Mouse (Mus musculus) intestine, embryonic 14.5 days (tissue): Measurements from ENCODE around the gene Cdc42bpg. TPM values are rescaled to one million over a fixed set of nuclear protein-coding genes. Genes with fewer than 3 reads are reported as not detected.
A peak's percentile ranks its signal among the peaks of the same experiment; 100 is the strongest.

Experiments used
- ATAC-seq: fragments of 200-750 bp; cut with Nextera tagmentation; replicated peaks from 2 replicates; pipeline ENCODE4 v1.8.0; 2017; ENCODE audit warnings: low read depth, moderate number of reproducible peaks, moderate TSS enrichment, moderate library complexity; ENCODE audit not compliant: low FRiP score, low TSS enrichment
- DNase-seq: peaks from one replicate; pipeline ENCODE4 v3.0.0-alpha.2; 2018; ENCODE audit warnings: low spot score
- H3K27ac ChIP-seq: fragments of 300-500 bp; sonication (generic); 2 replicates; pipeline ENCODE4 v1.5.1; 2014; ENCODE audit warnings: low read depth, mild to moderate bottlenecking, control low read depth
- H3K27me3 ChIP-seq: fragments of 300-500 bp; sonication (generic); replicated peaks from 2 replicates; pipeline ENCODE4 v1.6.1; 2014; ENCODE audit warnings: low read length, control low read depth; ENCODE audit not compliant: control insufficient read depth, insufficient read depth
- H3K36me3 ChIP-seq: fragments of 300-500 bp; sonication (generic); 2 replicates; pipeline ENCODE4 v1.6.1; 2014; ENCODE audit warnings: low read length, control low read depth; ENCODE audit not compliant: control insufficient read depth, insufficient read depth
- H3K4me1 ChIP-seq: fragments of 300-500 bp; sonication (generic); replicated peaks from 2 replicates; pipeline ENCODE4 v1.6.1; 2014; ENCODE audit warnings: low read length, control low read depth, mixed read lengths; ENCODE audit not compliant: control insufficient read depth, insufficient read depth
- H3K4me2 ChIP-seq: fragments of 300-500 bp; sonication (generic); 2 replicates; pipeline ENCODE4 v1.6.1; 2014; ENCODE audit warnings: low read length
- H3K4me3 ChIP-seq: fragments of 300-500 bp; sonication (generic); 2 replicates; pipeline ENCODE4 v1.5.1; 2014; ENCODE audit warnings: low read depth, low read length, control low read depth, mixed read lengths
- H3K9ac ChIP-seq: fragments of 300-500 bp; sonication (generic); 2 replicates; pipeline ENCODE4 v1.6.1; 2014; ENCODE audit warnings: mild to moderate bottlenecking, low read length
- H3K9me3 ChIP-seq: fragments of 300-500 bp; sonication (generic); 2 replicates; pipeline ENCODE4 v1.6.1; 2016; ENCODE audit warnings: low read length, control low read depth; ENCODE audit not compliant: control insufficient read depth
- WGBS: fragments of 180-500 bp; shearing (Covaris S2); extraction: QIAGEN DNeasy Blood & Tissue Kit; methylation state at CpG from one replicate; pipeline ENCODE4 v1.1.7; 2014; 5-methylcytosine and 5-hydroxymethylcytosine counted together
- polyA plus RNA-seq: library from polyadenylated mRNA; unstranded; fragments of >200 nt; fragmentation: Nextera tagmentation; extraction: Ambion mirVana; gene quantifications from 2 replicates; pipeline ENCODE4 v1.2.1, GENCODE M21; 2014

The Cdc42bpg gene
- polyA plus RNA-seq, 1 experiment from 2014 or later: 1.5 TPM

DNA sequence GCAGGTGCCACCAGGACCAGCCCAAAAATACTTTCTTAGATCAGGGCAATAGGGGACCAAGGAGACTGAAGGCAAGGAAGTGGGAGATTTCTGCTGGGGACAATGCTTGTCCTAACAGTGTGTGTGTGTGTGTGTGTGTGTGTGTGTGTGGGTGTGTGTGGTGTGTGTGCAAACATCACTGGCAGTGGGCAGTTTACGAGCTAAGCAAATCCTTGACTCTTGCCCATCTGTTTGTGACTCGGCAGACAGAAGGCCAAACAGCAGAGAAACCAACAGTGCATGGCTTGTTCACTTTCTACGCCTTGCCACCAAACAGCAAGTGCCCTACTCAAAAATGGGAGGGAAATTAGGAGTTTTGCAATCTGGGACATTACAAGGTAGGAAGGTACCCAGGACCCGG is 32.7 kb upstream of the Cdc42bpg start:
- Histone ChIP-seq H3K9ac (no peak overlapping the region), H3K4me3 (no peak overlapping the region), H3K4me2 (no peak overlapping the region), H3K4me1 (peaks cover 24% of the 10 kb centered on the region), H3K36me3 (no peaks in the 10 kb centered on the region), H3K9me3 (no peaks in the 10 kb centered on the region), H3K27ac (no peak overlapping the region), H3K27me3 (0 out of 2 replicates have a peak, but pooled peaks cover 3% of the 10 kb centered on the region)
- ATAC-seq (no peak), DNase-seq (no peak)
- 72% methylated on average over 4 of the region's 4 CpGs for WGBS

DNA sequence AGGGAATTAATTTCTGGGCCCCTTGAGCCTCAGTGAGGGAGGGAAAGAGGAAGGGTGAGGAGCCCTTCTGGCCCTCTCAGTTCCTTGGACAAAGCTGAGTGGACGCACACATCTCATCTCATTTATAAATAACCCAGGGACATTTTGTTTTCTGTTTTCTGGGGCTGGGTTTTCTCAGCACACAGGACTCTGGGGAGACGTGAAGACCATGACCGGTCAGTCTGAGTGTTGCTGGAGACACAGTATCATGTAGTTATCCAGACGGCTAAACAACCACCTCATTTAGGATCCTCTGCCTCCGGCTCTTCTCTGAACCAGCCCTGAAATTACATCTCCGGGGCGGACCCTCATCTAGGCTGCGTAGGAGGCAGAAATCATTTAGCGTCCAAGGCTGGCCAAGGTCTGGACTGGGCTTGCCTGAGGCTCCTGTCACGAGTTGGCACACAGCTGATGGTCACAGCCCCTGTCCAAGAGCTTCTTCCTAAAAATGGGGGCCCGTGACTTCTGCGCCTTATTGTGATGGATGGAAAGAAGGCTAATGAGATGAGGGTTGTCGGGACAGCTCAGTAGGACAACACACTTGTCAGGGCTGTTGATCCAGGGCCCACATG is 32.2 kb upstream of the Cdc42bpg start:
- WGBS: 83% methylated on average over 13 of the region's 13 CpGs
- no peak for DNase-seq
- Histone ChIP-seq H3K4me1 (peaks cover 29% of the 10 kb centered on the region), H3K9ac (no peak overlapping the region), H3K27me3 (0 out of 2 replicates have a peak, but pooled peaks cover 3% of the 10 kb centered on the region), H3K27ac (no peak overlapping the region), H3K36me3 (no peaks in the 10 kb centered on the region), H3K4me3 (no peak overlapping the region), H3K9me3 (no peaks in the 10 kb centered on the region), H3K4me2 (no peak overlapping the region)
- no peak for ATAC-seq

DNA sequence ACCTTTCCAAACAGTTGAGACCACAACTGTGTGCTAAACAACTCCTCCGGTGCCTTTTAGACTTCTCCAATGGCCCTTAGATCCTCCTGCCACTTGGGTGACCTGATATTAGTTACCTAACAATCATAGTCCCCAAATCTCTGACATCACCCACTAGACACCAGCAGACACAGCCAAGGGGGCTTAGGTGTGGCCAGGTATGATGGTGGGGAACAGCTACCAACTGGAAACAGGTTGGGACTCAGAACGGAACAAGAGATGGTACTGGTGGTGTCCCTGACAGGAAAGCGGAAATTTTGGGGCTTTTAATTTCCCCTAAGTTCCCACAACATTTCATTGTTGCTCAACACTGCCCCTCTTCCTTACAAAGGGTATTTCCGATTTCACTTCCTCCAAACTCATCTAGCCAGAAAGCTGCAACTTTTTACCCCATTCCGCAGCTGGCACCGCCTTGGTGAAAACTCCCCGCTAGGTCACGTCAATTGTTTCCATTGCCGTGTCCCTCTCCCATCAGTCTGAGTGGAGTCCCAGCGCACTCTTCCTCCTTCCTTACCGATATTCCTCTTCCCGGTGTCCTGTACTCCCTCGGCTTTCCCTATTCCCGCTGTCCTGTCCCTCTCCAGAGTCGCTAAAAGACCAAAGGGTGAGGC is 30.4 kb upstream of the Cdc42bpg start:
- peak overlapping the region; percentile 75 for H3K4me3 ChIP-seq
- peak overlapping the region; percentile 88 for H3K27ac ChIP-seq
- 7% methylated on average over 15 of the region's 15 CpGs for WGBS
- ATAC-seq: peak; percentile 6; the same call in 1 of the 2 replicates
- peak overlapping the region; percentile 46 for H3K9ac ChIP-seq
- H3K4me2 ChIP-seq: peak overlapping the region; percentile 95
- H3K27me3 ChIP-seq: 0 out of 2 replicates have a peak, but pooled peaks cover 3% of the 10 kb centered on the region
- no peaks in the 10 kb centered on the region for H3K9me3 ChIP-seq
- no peak for DNase-seq
- H3K4me1 ChIP-seq: peaks cover 34% of the 10 kb centered on the region
- H3K36me3 ChIP-seq: peaks cover 4% of the 10 kb centered on the region

DNA sequence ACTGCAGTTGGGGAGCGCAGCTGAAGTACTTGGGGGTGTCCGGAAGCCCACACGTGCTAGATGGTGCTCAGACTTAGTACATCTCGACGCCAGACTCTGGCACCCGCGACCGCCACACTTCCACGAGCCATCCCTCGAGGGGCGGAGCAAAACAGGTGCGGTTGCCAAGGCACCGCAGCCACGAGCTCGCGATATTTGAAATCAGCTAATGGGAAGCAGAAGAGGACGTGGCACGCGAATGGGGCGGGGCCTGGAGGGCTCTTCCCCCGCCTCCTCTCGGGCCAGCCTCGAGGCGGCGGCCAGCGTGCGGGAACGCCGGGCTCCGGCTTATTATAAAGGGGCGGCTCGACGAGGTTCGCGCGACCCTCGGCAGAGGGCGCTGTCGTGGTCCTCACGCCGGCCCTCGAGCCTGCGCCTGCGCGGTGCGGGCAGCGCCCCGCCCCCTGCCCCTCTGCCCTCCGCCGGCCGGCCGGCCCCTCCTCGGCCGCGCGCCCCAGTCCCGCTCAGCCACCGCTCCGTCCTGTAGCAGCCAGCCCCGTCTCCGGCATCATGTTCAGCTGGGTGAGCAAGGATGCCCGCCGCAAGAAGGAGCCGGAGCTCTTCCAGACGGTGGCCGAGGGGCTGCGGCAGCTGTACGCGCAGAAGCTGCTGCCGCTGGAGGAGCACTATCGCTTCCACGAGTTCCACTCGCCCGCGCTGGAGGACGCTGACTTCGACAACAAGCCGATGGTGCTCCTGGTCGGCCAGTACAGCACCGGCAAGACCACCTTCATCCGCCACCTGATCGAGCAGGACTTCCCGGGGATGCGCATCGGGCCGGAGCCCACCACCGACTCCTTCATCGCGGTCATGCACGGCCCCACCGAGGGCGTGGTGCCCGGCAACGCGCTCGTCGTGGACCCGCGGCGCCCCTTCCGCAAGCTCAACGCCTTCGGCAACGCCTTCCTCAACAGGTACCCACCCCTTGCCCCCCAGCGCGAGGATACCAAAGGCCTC is 29.5 kb upstream of the Cdc42bpg start, which contains the start of gene Ehd1:
Gene Ehd1 (plus strand): TSS at position 300 of the 996 bp plus-strand sequence.
- Histone ChIP-seq H3K36me3 (peaks cover 12% of the 10 kb centered on the region), H3K4me1 (peaks cover 30% of the 10 kb centered on the region), H3K27ac (peak within 1 kb of the TSS; percentile 88), H3K4me3 (peak within 1 kb of the TSS; percentile 75), H3K27me3 (no peaks in the 10 kb centered on the region), H3K4me2 (peak within 1 kb of the TSS; percentile 95), H3K9me3 (no peaks in the 10 kb centered on the region), H3K9ac (peak within 1 kb of the TSS; percentile 71)
- DNase-seq: peak; percentile 97
- under 1% methylated on average over 106 of the region's 106 CpGs for WGBS
- ATAC-seq: peak; percentile 93

DNA sequence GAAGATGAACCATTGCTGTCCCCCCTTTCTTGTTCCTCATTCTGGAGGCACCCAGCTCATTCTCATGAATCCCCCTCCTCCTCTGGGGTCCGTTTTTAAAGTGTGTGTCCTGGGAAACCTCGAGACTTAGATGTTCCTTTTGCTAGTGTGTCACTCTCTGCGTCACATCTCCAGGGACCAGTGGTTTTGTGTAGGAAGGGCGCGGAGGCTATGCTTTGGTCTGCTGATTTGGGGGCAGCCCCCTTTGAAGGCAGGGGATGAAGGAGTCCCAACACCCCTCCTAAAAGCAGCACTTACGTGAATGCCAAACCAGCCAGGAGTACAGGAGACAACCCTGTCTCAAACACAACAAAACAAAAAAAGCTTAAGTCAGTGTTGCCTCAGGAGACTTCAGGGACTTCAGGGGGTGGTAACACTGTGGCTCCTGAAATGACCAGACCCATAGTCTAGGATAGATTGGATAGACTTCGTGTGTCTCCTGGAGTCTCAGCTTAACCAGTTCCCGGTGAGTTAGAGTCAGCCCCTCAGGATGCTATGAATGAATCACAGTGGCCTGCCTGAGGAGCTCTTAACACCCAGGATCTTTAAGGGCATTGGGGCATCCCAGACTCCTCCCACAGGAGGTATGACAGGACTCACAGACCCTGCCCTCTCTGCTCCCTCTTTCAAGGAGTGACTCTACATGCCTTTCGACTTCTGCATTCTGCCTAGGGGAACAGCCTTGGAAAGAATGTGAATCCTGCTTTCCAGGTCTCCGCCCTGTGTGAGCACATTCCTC is 28.4 kb upstream of the Cdc42bpg start:
- H3K4me1 ChIP-seq: peaks cover 28% of the 10 kb centered on the region
- DNase-seq (peak; percentile 71), ATAC-seq (peak; percentile 14; the same call in 1 of the 2 replicates)
- 6% methylated on average over 10 of the region's 10 CpGs for WGBS
- H3K9me3 ChIP-seq: no peaks in the 10 kb centered on the region
- peak overlapping the region; percentile 75 for H3K4me3 ChIP-seq
- H3K27ac ChIP-seq: peak overlapping the region; percentile 64; the same call in 1 of the 2 replicates
- peak overlapping the region; percentile 95 for H3K4me2 ChIP-seq
- peak overlapping the region; percentile 71 for H3K9ac ChIP-seq
- H3K27me3 ChIP-seq: no peaks in the 10 kb centered on the region
- H3K36me3 ChIP-seq: peaks cover 24% of the 10 kb centered on the region

DNA sequence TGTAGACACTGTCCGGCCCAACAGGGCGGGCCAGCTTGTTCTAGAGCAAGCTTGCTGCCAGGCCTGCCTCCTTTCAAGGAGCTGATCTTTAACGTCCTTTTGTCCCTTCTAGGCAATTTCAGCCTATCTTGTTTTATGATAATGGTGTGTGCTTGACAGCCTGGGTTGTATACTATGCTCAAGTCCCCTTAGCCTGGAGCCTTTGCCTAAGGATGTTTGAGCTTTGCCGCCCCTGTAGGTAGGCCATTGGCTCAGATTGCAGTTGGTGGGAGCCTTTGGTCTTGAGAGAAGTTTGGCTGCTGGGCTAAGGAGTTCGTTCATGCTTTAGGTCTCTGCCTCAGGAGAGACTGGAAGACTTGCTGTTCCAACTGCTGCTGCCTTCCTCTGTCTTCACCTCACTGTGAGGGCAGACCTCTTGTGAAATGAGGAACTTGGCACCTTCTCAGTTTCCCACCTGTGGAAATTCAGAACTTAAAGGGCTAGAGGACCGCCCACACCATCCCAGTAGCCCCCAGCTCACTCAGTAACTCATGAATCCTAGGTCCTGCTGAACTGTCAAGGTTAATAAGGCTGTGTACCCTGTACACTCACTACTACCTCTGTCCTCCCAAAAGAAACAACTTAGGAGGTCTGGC is 27.7 kb upstream of the Cdc42bpg start:
- peak overlapping the region; percentile 64; the same call in 1 of the 2 replicates for H3K27ac ChIP-seq
- 23% methylated on average over 6 of the region's 6 CpGs for WGBS

DNA sequence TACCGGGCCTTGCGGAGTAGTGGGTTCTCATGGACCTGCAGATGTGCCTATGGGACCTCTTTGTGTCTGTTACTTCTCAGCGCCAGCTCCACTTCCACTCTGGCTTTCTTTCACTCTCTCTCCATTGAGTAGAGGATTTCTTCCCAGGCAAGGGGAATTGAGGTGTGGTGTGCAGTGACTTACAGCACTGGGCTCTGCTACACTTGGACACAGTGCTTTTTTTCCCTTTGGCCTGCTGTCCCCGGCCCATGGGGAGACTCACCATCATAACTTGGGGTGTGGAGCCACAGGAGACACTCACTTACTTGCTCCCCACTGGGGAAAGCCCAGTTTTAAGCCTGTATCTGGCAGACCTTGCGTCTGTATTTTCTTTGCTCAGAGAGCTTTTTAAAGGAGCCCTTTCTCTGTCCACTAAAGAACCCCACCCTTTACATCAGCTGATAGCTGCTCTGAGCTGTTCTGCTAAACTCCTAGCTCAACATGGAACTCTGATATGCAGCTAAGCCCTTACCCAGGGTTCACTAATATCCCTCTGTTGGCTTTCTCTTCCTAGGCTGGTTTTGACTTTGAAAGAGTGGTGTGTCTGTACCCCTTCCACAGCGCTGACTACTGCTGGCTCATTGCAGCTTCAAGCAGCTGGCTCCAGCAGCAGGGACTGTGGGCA is 26.6 kb upstream of the Cdc42bpg start:
- no peak overlapping the region for H3K4me3 ChIP-seq
- peaks cover 28% of the 10 kb centered on the region for H3K4me1 ChIP-seq
- H3K9me3 ChIP-seq: no peaks in the 10 kb centered on the region
- no peak for DNase-seq
- H3K4me2 ChIP-seq: peak overlapping the region; percentile 95
- peaks cover 38% of the 10 kb centered on the region for H3K36me3 ChIP-seq
- no peak for ATAC-seq
- H3K9ac ChIP-seq: no peak overlapping the region
- WGBS: 85% methylated on average over 6 of the region's 6 CpGs
- H3K27me3 ChIP-seq: no peaks in the 10 kb centered on the region
- peak overlapping the region; percentile 13; the same call in 1 of the 2 replicates for H3K27ac ChIP-seq

More for the DNA sequence above, 27.7 kb upstream of the Cdc42bpg start:
- Histone ChIP-seq H3K4me2 (peak overlapping the region; percentile 95), H3K27me3 (no peaks in the 10 kb centered on the region), H3K4me3 (peak overlapping the region; percentile 75), H3K9me3 (no peaks in the 10 kb centered on the region), H3K36me3 (peaks cover 30% of the 10 kb centered on the region), H3K4me1 (peaks cover 28% of the 10 kb centered on the region), H3K9ac (peak overlapping the region; percentile 71)
- no peak for ATAC-seq
- no peak for DNase-seq
